Mouse (Mus musculus) lung, postnatal 36 days (tissue): ENCODE results near the gene 9230104L09Rik.

ENCODE experiments used
- DNase-seq: peaks from one replicate; pipeline ENCODE4 v3.0.0; 2022; ENCODE audit warnings: mixed read lengths

The 9230104L09Rik gene

DNA sequence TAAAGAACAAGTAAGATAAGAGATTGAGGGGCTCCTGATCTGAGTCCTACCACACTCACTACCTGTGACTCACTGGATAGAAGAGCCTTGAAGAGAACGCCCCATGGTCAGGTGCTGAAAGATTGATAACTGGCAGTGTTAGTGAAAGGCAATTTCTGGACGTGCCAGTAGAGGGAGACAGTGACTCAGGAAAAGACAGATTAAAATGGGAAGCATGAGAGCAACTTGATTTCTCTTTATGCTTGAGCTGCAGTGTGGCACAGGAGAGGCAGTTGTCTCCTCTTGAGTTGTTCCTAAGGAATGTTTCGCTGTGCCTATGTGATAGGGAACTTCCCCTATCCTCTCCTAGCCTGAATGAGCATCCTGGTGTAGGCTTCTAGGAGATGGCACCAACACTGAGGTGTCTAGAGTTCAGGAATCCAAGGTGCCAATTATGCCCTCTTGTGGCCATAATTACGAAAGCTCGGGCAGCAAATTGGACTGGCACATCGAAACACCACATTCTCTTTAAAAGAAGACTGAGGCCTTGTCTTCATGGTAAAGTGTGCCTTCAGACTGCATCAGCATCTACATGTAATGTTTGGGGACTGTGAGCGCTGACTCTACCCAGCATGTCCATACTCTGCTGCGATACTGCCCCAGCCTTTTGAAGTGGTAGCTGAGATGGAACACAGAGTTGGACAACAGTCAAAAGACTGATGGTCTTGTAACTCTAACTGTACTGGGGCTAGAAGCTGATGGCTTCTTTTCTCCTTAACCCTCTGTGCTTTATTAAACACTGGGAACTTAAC is 13.5 kb downstream of the 9230104L09Rik start:
- DNase-seq: peak; percentile 93

DNA sequence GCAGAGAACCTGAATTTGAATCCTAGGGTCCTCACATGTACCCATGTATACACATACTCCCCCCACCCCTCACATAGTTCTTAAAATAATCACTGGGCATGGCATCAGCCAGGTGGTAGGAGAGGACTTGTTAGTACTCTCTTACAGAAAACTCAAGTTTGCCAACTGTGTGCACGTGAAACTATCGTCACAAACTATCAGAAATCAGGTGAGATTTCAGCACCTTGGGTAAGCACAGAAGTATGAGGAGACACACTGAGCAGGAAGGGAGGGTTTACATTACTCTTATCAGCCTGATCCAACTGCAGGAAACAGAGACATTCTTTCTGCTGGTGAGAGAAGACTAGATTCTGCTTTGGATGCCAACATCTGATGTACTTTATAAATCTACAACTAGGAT is 25.6 kb downstream of the 9230104L09Rik start:
- DNase-seq: peak; percentile 12

- peak; percentile 42 for DNase-seq
These were observed 26.6 kb downstream of the 9230104L09Rik start for GRCm38 (mm10) chr2:148838075-148838777.

GRCm38 (mm10) chr2:148834912-148835311 is 29.9 kb downstream of the 9230104L09Rik start, which contains the start of gene Cst9:
Gene Cst9, plus strand, starts transcription at chr2:148835147.
- no peak for DNase-seq

GRCm38 (mm10) chr2:148825986-148826385 is 38.9 kb downstream of the 9230104L09Rik start:
- no peak for DNase-seq

DNA sequence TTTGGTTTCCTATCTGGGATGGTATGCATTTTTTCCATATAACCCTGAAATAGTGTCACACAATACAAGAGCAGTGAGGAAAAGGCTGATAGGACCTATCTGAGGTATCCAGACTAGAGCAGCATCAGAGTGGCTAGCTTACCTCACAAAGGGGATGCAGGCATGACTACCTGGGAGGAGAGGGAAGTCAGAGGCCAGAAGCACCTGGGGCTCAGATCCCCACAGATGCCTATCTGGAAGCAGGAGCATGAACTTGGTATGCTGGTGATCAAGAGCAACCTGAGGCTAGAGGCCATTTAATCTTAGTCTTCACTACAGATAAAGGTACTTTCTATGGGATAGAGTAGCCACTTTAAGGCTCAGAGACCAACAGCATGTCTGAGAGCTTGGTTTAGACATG is 44.9 kb downstream of the 9230104L09Rik start, which contains the start of gene Cst13:
Gene Cst13 (plus strand): TSS at position 173 of the 400 bp plus-strand sequence.
- no peak for DNase-seq

DNA sequence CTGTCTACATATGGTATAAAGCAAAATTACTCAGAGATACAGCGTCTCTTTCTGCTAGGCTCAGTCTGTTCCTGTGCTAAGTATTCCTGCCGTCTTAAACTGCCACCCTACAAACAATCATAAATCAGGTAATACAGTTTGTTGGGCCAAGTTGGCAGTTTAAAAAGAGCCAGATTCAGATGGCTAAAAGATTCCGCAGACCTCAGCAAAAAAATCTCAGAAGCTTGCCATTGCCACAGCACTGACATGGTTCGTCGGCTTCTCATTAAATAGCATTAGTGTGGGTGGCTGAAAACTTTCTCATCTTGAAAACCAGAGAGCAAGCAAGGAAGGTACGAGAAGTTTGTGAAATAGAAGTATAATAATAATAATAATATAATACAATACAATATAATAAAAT is 58.1 kb downstream of the 9230104L09Rik start:
- no peak for DNase-seq

DNA sequence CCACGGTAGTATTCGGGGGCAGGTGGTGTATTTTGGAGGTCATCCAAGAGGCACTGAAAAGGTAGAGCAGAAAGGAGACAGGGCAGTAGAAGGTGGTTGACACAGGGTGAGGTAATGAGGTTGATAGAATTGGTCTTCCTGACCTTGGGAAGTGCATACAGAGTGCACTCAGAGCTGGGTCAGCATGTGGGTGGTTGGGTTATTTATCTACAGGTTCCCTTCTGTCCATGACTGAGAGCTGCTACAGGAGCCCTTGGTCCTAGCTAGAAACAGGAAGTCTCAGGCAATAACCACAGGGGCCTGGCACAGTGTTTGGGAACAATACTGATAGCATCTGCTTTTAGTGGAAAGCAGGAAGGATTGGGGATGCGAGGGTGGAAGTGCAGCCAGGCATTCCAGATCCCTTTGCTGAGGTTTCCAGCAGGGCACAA is 63.3 kb downstream of the 9230104L09Rik start:
- peak; percentile 49 for DNase-seq

DNA sequence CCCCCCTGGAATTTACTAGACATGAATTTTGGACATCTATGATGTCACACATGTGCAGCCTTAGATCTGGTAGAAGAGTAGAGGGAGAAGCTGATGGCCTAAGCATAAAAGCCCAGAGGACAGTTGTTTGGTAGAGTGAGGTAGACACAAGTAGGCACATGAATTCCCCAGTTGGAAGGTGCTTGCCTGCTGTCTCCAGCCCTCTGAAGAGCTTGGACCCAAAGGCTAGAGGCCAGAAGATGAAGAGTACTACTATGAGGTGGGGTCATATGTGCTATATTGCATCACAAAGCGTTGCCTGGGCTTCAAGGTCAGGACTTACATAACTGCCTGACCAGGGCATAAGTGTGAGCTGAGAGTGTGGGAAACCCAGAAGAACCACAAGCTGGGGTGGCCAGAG is 66.4 kb downstream of the 9230104L09Rik start, which contains the start of gene Cst8:
Gene Cst8 (plus strand): TSS at position 301 of the 400 bp plus-strand sequence.
- DNase-seq: peak; percentile 31
